Mouse (Mus musculus): ENCODE results near the gene Katnal1. TPM values are rescaled to one million over a fixed set of nuclear protein-coding genes. Genes with fewer than 3 reads are reported as not detected.

Katnal1 gene
- total and polyA plus RNA-seq, 3 experiments, result 2.8 to 7.0 (median 3.2) TPM

GRCm38 (mm10) chr5:148890237-148890636 lies 38.9 kb downstream of the Katnal1 start:
- Histone ChIP-seq H3K36me3 (replicated peaks in 1 of 2; ENCODE audit: control insufficient read depth in 1 of 2, insufficient read depth in 1 of 2, low read length in 1 of 2) (peaks cover 20 to 46% of the 10 kb centered on the region in 2 experiments), H3K27ac (ENCODE audit: insufficient read depth, low read depth) (no peak overlapping the region), H3K9ac (ENCODE audit: insufficient read depth, low read depth) (no peak overlapping the region), H3K79me2 (replicated peaks; ENCODE audit: control insufficient read depth, extremely low read depth, insufficient read depth, poor library complexity, severe bottlenecking) (no peaks in the 10 kb centered on the region), H3K27me3 (replicated peaks) (no peaks in the 10 kb centered on the region), H3K9me3 (replicated peaks; ENCODE audit: low read length) (peaks cover 10% of the 10 kb centered on the region), H3K4me1 (ENCODE audit: control insufficient read depth in 1 of 2, insufficient read depth in 2 of 2) (peaks cover 7 to 22% of the 10 kb centered on the region in 2 experiments; a peak in 3 of 4 replicates), H3K4me3 (replicated peaks in 1 of 3; ENCODE audit: low read depth in 2 of 3, low read length in 2 of 3, poor library complexity in 1 of 3) (no peak overlapping the region), H3K4me2 (ENCODE audit: insufficient read depth, low read depth, poor library complexity, severe bottlenecking) (no peak overlapping the region)
- DNase-seq (ENCODE audit: extremely low read depth), result no peak
- TF ChIP-seq E2F4 (IDR thresholded peaks at IDR 0.05; ENCODE audit: insufficient replicate concordance, low read depth, low read length), result no peak
- TF ChIP-seq PAX5 (IDR thresholded peaks at IDR 0.05; ENCODE audit: low read length), result no peak
- TF ChIP-seq ETS1 (conservative IDR thresholded peaks at IDR 0.05; ENCODE audit: low read depth, low read length), result no peak
- no peak for TF ChIP-seq KAT2A (IDR thresholded peaks at IDR 0.05; ENCODE audit: insufficient replicate concordance, low read length)
- no peak for TF ChIP-seq MYC (IDR thresholded peaks at IDR 0.05; ENCODE audit: low read depth, low read length)
- TF ChIP-seq JUN (IDR thresholded peaks at IDR 0.05; ENCODE audit: insufficient read depth, low read depth, low read length), result no peak
- no peak for TF ChIP-seq ZC3H11A (IDR thresholded peaks at IDR 0.05; ENCODE audit: low read depth, low read length)
- no peak for TF ChIP-seq TBP (conservative IDR thresholded peaks at IDR 0.05; ENCODE audit: low read depth, low read length)
- TF ChIP-seq POLR2AphosphoS2 (IDR thresholded peaks at IDR 0.05; ENCODE audit: low read depth, low read length), result no peak
- TF ChIP-seq ZKSCAN1 (IDR thresholded peaks at IDR 0.05; ENCODE audit: borderline replicate concordance, low read depth, low read length), result no peak
- TF ChIP-seq CHD2 (IDR thresholded peaks at IDR 0.05; ENCODE audit: low read length), result no peak
- no peak for TF ChIP-seq TCF12 (IDR thresholded peaks at IDR 0.05; ENCODE audit: low read depth, low read length)
- TF ChIP-seq JUND (conservative IDR thresholded peaks at IDR 0.05; ENCODE audit: low read depth, low read length), result no peak
- no peak for TF ChIP-seq USF2 (conservative IDR thresholded peaks at IDR 0.05; ENCODE audit: low read depth, low read length)
- no peak for TF ChIP-seq NELFE (IDR thresholded peaks at IDR 0.05; ENCODE audit: low read depth, low read length)
- no peak for TF ChIP-seq ZMIZ1 (IDR thresholded peaks at IDR 0.05; ENCODE audit: low read depth, low read length)
- in situ Hi-C loops (cut with MboI; ENCODE audit: low pct_ligation_motif_present, low pct_unique_long_range_greater_than_20kb, low sequenced_read_pairs) (no loop called here), dilution Hi-C loops (cut with MboI; ENCODE audit: extremely low pct_ligation_motif_present, extremely low pct_unique_long_range_greater_than_20kb, low sequenced_read_pairs) (no loop called here)

- no peak overlapping the region for H3K4me2 ChIP-seq (ENCODE audit: insufficient read depth, low read depth, poor library complexity, severe bottlenecking)
- no peaks in the 10 kb centered on the region for H3K79me2 ChIP-seq (replicated peaks; ENCODE audit: control insufficient read depth, extremely low read depth, insufficient read depth, poor library complexity, severe bottlenecking)
- H3K4me1 ChIP-seq (ENCODE audit: control insufficient read depth in 1 of 2, insufficient read depth in 2 of 2), result peaks cover 0 to 16% of the 10 kb centered on the region in 2 experiments; a peak in 2 of 4 replicates
- no peak overlapping the region for H3K4me3 ChIP-seq (replicated peaks in 1 of 3; ENCODE audit: low read depth in 2 of 3, low read length in 2 of 3, poor library complexity in 1 of 3)
- peaks cover 9% of the 10 kb centered on the region for H3K9me3 ChIP-seq (replicated peaks; ENCODE audit: low read length)
- no peak for TF ChIP-seq UBTF (IDR thresholded peaks at IDR 0.05; ENCODE audit: low read depth, low read length)
- no peak for TF ChIP-seq MEF2A (IDR thresholded peaks at IDR 0.05; ENCODE audit: borderline replicate concordance, low read depth, low read length)
- no peak for TF ChIP-seq TCF12 (IDR thresholded peaks at IDR 0.05; ENCODE audit: low read depth, low read length)
- no peak for TF ChIP-seq JUND (conservative IDR thresholded peaks at IDR 0.05; ENCODE audit: low read depth, low read length)
- no peak for TF ChIP-seq GABPA (IDR thresholded peaks at IDR 0.05; ENCODE audit: insufficient replicate concordance, low read depth, low read length)
- no peak overlapping the region for H3K9ac ChIP-seq (ENCODE audit: insufficient read depth, low read depth)
- peaks cover 15 to 45% of the 10 kb centered on the region in 2 experiments for H3K36me3 ChIP-seq (replicated peaks in 1 of 2; ENCODE audit: control insufficient read depth in 1 of 2, insufficient read depth in 1 of 2, low read length in 1 of 2)
- DNase-seq (ENCODE audit: extremely low read depth), result no peak
- no peaks in the 10 kb centered on the region for H3K27me3 ChIP-seq (replicated peaks)
- dilution Hi-C loops (cut with MboI; ENCODE audit: extremely low pct_ligation_motif_present, extremely low pct_unique_long_range_greater_than_20kb, low sequenced_read_pairs), result no loop called here
- no peak overlapping the region for H3K27ac ChIP-seq (ENCODE audit: insufficient read depth, low read depth)
- in situ Hi-C loops (cut with MboI; ENCODE audit: low pct_ligation_motif_present, low pct_unique_long_range_greater_than_20kb, low sequenced_read_pairs), result no loop called here
These were observed 41.1 kb downstream of the Katnal1 start for GRCm38 (mm10) chr5:148888032-148888431.
